Mouse (Mus musculus): ENCODE measurements around the gene Ripor3. TPM values are rescaled to one million over a fixed set of nuclear protein-coding genes. Genes with fewer than 3 reads are reported as not detected.

The Ripor3 gene
- polyA plus RNA-seq, 1 experiment from 2014 or later, result 0.13 TPM

DNA sequence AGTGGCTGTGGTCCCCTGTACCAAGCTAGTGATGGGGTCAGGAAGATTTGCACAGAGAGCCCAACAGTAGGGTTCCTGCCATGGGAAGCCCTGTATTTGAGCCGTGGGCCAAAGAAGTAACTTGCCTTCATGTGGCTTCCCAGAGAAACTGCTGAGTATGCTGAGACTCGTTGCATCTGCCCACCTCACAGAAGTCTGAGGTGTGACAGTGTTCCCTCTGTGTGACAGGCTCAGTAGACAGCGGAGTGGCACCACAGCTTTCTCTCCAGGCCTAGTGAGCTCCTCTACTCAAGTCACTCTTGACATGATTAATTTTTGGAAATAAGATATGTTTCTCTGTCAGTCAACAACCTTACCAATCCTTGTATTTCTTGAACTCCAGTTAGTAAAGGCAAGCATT is 71.6 kb downstream of the Ripor3 start:
- H3K4me2 ChIP-seq (replicated peaks), result no peak overlapping the region
- no peak overlapping the region for H3K9ac ChIP-seq (replicated peaks)
- H3K9me3 ChIP-seq, result no peaks in the 10 kb centered on the region
- no peaks in the 10 kb centered on the region for H3K36me3 ChIP-seq
- peaks cover 80% of the 10 kb centered on the region for H3K4me1 ChIP-seq
- ATAC-seq (replicated peaks), result no peak
- WGBS, result 75% methylated on average over 3 of the region's 3 CpGs
- no peak overlapping the region for H3K27ac ChIP-seq (replicated peaks)
- no peak overlapping the region for H3K4me3 ChIP-seq
- no peaks in the 10 kb centered on the region for H3K27me3 ChIP-seq

DNA sequence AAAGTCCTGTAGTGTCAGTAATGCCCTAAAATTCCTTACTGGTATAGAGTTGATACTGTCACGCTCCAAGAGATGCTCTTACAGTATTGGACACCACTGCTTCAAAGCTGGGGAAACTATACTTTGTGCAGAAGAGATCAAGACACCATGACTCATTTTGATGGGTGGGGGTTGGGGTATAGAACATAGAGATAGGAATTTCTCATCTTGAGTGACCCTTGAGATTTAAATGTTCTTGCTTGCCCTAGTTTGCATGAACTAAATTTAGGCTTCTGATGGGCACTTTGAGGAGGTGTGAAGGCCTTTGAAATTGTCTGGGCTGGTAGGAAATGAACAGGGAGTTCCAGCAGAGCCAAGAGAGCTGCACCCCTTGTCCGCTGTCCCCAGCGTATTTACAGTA is 74.5 kb downstream of the Ripor3 start:
- Histone ChIP-seq H3K4me3 (no peak overlapping the region), H3K9me3 (no peaks in the 10 kb centered on the region), H3K4me2 (replicated peaks) (no peak overlapping the region), H3K27me3 (no peaks in the 10 kb centered on the region), H3K36me3 (no peaks in the 10 kb centered on the region), H3K9ac (replicated peaks) (no peak overlapping the region), H3K4me1 (peaks cover 67% of the 10 kb centered on the region), H3K27ac (replicated peaks) (no peak overlapping the region)
- WGBS, result 81% methylated on average over 3 of the region's 3 CpGs
- ATAC-seq (replicated peaks), result no peak

DNA sequence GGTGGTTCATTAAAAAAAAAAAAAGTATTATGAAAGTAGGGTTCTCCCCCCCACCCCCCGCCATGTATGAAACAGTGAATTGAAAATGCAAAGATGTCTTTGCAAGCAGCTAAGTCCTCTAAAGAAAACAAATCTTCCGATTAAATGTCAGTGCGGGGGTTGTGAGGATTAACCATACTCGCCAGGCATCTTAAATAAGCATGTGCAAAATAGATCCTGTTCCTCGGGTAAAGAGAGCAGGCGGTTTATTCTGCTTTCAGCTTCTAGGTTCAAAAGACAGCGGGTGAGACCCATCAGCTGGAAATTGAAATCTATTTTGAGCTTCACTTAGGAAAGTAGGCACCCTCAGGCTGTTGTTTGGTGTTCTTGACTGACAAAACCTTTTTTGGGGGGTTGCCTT is 77.0 kb downstream of the Ripor3 start:
- no peaks in the 10 kb centered on the region for H3K27me3 ChIP-seq
- no peak for ATAC-seq (replicated peaks)
- no peaks in the 10 kb centered on the region for H3K9me3 ChIP-seq
- peak overlapping the region; percentile 85 for H3K9ac ChIP-seq (replicated peaks)
- peak overlapping the region; percentile 67 for H3K4me2 ChIP-seq (replicated peaks)
- peak overlapping the region; percentile 80; the same call in 1 of the 2 replicates for H3K27ac ChIP-seq (replicated peaks)
- WGBS, result 8% methylated on average over 7 of the region's 7 CpGs
- peaks cover 42% of the 10 kb centered on the region for H3K4me1 ChIP-seq
- peak overlapping the region; percentile 69 for H3K4me3 ChIP-seq
- no peaks in the 10 kb centered on the region for H3K36me3 ChIP-seq

DNA sequence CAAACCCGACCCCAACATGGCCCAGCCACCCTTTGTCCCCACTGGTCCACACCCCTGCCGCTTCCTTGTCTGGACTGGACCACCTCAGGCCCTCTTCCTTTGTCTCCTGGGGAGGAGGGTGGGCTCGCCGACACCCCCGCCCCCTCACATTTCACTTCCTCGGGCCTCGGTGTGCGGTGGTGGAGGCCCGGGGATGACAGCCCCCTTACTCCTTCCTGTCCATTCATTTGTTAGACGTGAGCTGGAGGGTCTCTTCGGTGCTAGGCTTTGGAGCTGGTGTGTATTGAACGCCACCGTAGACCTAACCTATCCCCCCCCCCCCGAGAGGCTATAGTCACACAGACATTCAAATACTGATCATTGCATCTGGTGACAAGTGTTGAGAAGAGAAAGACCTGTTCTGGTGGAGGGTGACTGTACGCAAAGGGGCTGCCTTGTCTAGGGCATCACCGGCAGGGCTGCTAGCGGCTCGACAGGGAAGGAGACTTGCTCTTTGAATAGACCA is 77.6 kb downstream of the Ripor3 start:
- Histone ChIP-seq H3K9ac (replicated peaks) (peak overlapping the region; percentile 85), H3K27me3 (no peaks in the 10 kb centered on the region), H3K4me2 (replicated peaks) (peak overlapping the region; percentile 67), H3K27ac (replicated peaks) (peak overlapping the region; percentile 80), H3K4me3 (peak overlapping the region; percentile 69), H3K9me3 (no peaks in the 10 kb centered on the region), H3K4me1 (peaks cover 41% of the 10 kb centered on the region), H3K36me3 (no peaks in the 10 kb centered on the region)
- under 1% methylated on average over 18 of the region's 18 CpGs for WGBS
- peak; percentile 62; the same call in 1 of the 2 replicates for ATAC-seq (replicated peaks)

DNA sequence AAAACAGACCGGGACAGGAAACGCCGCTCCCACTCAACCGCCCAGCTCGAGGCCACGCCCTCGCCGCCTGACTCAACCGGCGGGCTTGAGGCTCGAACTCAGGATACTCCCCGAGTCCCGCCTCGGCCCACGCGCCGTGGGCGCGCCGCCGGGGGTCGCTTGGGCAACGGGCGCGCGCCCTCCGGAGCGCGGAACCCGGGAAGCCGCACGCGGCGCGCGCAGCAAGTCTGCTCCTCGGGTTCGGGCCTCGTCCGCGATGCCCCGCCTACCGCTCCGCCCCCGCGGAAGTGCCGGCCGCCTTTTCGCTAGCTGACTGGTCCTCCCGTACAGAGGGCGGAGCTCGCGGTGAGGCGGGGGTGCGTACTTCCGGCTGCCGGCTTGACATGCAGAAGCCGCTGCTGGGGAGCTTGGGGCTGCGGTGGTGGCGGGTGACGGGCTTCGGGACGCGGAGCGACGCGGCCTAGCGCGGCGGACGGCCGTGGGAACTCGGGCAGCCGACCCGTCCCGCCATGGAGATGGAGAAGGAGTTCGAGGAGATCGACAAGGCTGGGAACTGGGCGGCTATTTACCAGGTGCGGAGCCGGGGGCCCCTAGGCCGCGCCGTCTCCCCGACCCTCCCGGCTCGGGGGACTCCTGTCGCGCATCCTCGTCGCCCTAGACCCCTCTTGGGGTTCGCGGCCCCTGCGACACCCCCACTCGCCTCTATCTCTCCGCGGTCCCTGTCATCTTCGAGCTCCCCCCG is 78.3 kb downstream of the Ripor3 start, which contains the start of gene Ptpn1:
TSS of gene Ptpn1 (plus strand) at position 73 of the 742 bp plus-strand sequence.
- ATAC-seq (replicated peaks), result peak; percentile 98
- H3K9ac ChIP-seq (replicated peaks), result peak within 1 kb of the TSS; percentile 85
- no peaks in the 10 kb centered on the region for H3K36me3 ChIP-seq
- WGBS, result 0% methylated on average over 94 of the region's 99 CpGs
- no peaks in the 10 kb centered on the region for H3K27me3 ChIP-seq
- peak within 1 kb of the TSS; percentile 67 for H3K4me2 ChIP-seq (replicated peaks)
- H3K9me3 ChIP-seq, result no peaks in the 10 kb centered on the region
- H3K4me3 ChIP-seq, result peak within 1 kb of the TSS; percentile 69
- peaks cover 40% of the 10 kb centered on the region for H3K4me1 ChIP-seq
- peak within 1 kb of the TSS; percentile 80 for H3K27ac ChIP-seq (replicated peaks)

DNA sequence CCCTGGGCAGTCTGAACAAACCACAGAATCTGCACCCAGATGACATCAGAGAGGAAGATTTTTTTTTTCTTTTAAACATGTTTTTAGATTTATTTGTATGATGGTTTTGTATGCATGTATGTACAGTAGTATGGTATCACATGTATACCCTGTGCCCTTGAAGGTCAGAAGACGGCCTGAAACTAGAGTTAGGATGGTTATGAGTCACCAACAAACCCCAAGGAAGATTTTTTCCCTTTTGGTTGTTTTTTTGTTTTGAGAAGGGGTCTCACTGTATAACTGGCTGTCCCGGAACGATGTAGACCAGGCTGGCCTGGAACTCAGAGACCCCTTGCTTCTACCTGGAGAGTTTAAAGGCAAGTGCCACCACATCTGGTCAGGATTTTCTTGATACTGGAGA is 79.4 kb downstream of the Ripor3 start:
- Histone ChIP-seq H3K27me3 (no peaks in the 10 kb centered on the region), H3K27ac (replicated peaks) (no peak overlapping the region), H3K9me3 (no peaks in the 10 kb centered on the region), H3K4me3 (peak overlapping the region; percentile 69; the same call in 1 of the 2 replicates), H3K4me2 (replicated peaks) (peak overlapping the region; percentile 46), H3K4me1 (peaks cover 28% of the 10 kb centered on the region), H3K36me3 (no peaks in the 10 kb centered on the region), H3K9ac (replicated peaks) (peak overlapping the region; percentile 85; the same call in 1 of the 2 replicates)
- no peak for ATAC-seq (replicated peaks)
- 87% methylated on average over 3 of the region's 3 CpGs for WGBS

Other genes with a start within 250 kb of the Ripor3 start
- 95.0 and 105 TPM in 2 replicates for gene Ptpn1, start 78.6 kb downstream of the Ripor3 start, polyA plus RNA-seq (2015; fragmentation: Nextera tagmentation; extraction: Ambion mirVana)
- gene Pard6b, start 70.4 kb upstream of the Ripor3 start, polyA plus RNA-seq (2015; fragmentation: Nextera tagmentation; extraction: Ambion mirVana), result 6.9 and 7.4 TPM in 2 replicates
- gene Adnp, start 196.5 kb upstream of the Ripor3 start, polyA plus RNA-seq (2015; fragmentation: Nextera tagmentation; extraction: Ambion mirVana), result 4.4 and 13.6 TPM in 2 replicates
- gene Gm20716, start 219.7 kb upstream of the Ripor3 start, polyA plus RNA-seq (2015; fragmentation: Nextera tagmentation; extraction: Ambion mirVana), result 26.0 and 28.0 TPM in 2 replicates
- 63.2 and 74.5 TPM in 2 replicates for gene Dpm1, start 220.0 kb upstream of the Ripor3 start, polyA plus RNA-seq (2015; fragmentation: Nextera tagmentation; extraction: Ambion mirVana)
- gene Mocs3, start 220.0 kb upstream of the Ripor3 start, polyA plus RNA-seq (2015; fragmentation: Nextera tagmentation; extraction: Ambion mirVana), result 10.2 and 10.3 TPM in 2 replicates

Measured in forebrain, embryonic 15.5 days (tissue).